Mouse (Mus musculus) c-Kit-positive CD71-negative TER-119-negative erythroid progenitor cells, embryonic 14.5 days (primary cell): ENCODE data around the gene Naa15.
"Not testable (repeated sequence)": the region's sequence is repeated elsewhere in the genome, so short reads cannot be mapped to it uniquely, and the experiment has no call there.

ENCODE experiments used
- DNase-seq: peaks from one replicate; pipeline ENCODE4 v3.0.0-alpha.2; 2013; ENCODE audit warnings: low read depth

The Naa15 gene

DNA sequence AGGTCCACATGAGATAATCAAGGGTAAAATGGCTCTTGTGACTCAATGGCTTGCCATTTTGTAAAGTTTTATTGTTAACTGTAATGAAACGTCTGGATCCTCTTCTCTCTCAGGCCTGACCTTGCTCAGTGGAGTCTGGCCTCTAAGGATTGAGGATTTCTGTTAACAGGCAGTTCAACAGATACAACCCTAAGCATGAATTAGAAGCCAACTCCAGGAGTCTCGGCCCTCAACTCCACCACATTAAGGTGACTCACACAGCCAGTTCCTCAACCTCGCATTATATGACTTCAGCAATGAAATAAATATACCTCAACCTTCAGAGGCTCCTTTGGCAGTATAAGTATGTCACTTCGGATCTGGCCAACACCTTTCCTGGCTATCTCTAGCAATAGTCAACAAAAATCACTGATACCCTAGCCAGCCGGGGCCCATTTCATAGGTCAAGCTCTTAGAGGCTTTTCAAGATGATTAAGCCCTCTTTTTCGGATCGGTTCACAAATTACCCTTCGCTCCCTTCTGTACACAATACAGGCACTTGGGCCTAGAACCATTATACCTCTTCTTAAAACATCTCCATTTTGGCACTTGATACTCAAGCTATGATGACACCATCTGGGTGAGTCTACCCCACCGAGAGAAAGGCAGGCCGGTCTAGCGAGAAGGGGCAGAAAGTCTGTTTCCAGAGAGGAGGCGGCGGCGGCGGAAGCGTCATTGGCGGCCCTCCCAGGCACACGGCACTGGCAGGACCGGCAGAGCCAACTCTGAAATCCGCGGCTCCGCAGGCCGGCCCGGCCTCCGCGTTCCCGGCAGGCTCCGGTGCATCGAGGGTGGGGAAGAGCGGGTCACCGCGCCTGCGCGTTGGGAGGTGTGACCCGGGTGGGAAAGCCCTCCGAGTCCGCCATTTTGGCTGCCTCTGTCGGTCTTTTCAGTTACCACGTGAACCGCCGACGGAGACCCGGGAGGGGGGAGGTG, at the start of gene Naa15:
Naa15 (plus strand) TSS at position 51 of the 975 bp plus-strand sequence.
- peak; percentile 91 for DNase-seq

GRCm38 (mm10) chr3:51365517-51365882, 49.4 kb upstream of the Naa15 start:
- DNase-seq: no peak

DNA sequence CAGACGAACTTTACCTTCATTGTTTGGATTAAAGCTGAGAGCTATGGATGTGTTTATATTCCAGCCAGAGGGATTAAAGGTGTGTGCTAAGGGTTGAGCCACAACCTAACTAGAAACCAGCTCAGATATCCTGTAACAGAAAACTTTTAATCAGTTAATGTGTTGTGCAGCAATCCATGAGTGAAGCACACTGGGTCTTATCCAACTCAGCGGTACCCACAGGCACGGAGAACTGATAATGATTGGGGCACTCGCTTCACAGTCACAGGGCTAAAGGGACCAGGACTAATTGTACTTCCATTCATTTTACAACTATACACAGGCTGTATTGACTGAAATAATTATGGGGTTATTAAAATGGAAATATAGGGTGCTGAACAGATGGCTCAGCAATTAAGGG, 48.0 kb upstream of the Naa15 start:
- no peak for DNase-seq

- no peak for DNase-seq
These were observed 46.9 kb upstream of the Naa15 start for GRCm38 (mm10) chr3:51368011-51368410.

DNA sequence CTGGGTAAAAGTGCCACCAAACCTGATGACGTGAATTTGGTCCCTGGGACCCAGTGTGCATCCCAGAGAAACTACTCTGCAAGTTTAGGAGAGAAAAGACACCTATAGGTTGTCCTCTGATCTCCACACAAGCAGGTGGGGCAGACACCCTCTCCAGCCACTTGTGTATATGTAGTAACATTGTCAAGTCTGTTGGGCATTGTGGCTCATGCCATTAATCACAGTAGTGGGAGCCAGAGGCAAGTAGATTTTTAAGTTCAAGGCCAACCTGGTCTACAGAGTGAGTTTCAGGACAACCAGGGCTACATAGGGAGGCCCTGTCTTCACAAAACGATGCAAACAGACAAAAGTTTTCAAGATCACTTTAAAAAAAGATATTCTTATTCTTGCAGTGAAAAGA, 43.1 kb upstream of the Naa15 start:
- DNase-seq: no peak

DNA sequence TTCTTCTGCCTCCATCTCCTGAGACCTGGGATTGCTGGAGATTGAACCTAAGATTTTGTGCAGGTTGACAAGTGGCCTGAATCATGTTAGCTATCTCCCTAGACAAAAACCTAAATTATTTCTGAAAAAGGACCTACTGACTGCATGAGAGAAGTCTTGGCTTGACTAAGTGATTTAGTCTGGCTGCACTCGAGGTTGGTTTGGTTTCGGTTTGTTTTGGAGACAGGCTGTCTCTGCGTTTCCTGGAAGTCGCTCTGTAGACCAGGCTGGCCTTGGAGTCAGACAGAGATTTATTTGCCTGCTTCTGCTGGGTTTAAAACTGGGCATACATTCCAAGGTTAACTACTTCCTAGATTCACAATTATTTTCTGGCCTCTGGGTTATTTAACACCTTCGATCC, 42.1 kb upstream of the Naa15 start:
- DNase-seq: no peak

- no peak for DNase-seq
These were observed 41.4 kb upstream of the Naa15 start for GRCm38 (mm10) chr3:51373544-51373943.

- DNase-seq: peak; percentile 55
These were observed 39.4 kb upstream of the Naa15 start for GRCm38 (mm10) chr3:51375307-51376265.

GRCm38 (mm10) chr3:51377878-51378664, 36.9 kb upstream of the Naa15 start:
- peak; percentile 50 for DNase-seq

DNA sequence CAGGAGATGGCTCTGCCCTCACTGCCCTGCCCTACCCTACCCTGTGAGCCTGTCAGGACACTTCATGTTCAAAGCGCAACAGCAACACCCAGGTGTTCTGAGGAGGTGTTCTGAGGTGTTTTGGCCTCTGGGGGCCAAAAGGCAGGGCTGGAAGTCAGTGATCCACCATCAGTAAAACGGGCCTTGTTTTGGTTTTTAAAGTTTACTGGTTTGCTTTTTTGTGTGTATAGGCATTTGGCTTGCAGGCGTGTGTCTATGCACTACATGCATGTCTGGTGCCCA, 36.3 kb upstream of the Naa15 start:
- DNase-seq: no peak

- DNase-seq: no peak
These were observed 34.9 kb upstream of the Naa15 start for GRCm38 (mm10) chr3:51379786-51380659.

DNA sequence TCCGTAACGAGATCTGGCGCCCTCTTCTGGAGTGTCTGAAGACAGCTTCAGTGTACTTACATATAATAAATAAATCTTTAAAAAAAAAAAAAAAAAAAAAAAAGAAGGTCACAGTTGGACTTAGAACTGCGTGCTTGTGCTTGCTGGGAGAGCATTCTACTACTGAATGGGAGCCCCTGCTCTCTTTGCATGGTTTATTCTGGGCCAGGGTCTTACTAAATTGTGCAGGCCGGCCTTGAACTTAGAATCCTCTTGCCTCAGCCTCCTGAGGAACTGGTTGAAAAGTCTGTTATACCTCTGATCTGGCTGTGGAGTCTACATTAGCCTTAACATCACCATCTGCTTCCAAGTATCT, 34.3 kb upstream of the Naa15 start:
- DNase-seq: no peak

DNA sequence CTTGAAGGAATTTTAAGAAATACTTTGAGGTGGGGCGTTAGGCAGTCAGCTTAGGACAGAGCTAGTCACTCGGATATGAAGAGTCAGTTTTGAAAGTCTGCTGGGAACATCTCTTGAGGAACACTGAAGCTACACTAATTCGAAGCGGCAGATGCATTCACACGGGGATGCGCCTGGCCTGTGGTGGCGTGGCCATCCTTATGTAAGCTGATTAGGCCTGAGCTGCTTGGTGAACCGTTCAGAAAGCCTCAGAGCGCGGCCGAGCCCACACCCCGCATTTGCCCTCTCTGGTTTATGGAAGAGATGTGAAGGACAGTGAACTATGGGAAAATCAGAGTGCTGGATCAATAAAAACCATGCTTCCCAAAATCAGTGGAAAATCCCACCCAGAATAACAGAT, 31.5 kb upstream of the Naa15 start:
- DNase-seq: no peak

DNA sequence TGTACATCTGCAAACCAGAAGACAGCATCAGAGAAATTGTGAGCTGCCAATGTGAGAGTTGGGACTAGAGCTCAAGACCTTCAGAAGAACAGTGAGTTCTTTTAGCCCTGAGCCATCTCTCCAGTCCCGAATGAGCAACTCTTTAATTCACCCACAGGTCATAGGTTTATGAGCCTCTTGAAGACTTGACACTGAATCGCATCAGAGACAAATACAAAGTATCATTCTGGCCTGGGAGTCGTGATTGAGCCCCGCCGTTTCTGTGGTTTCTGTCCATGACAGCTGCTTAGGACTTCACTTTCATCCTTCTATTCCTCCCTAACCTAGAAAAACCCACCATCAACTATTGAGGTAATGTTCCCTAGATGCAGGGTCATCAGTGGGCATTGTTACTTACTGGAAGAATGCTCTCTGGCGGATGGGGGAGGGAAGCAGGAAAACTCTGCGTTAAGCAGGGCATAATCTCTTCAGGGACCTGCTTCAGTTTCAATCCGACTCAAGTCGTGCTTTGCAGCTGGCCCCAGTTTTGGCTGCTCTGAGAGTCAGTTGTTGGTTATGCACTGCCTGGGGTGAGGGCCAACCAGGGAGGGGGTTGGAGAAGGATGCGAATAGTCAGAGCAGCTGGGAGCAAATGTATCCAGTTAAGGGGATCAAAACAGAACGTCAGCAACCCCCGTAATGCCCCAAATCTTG, 28.4 kb upstream of the Naa15 start:
- DNase-seq: no peak

GRCm38 (mm10) chr3:51387134-51387451, 27.9 kb upstream of the Naa15 start:
- DNase-seq: no peak

GRCm38 (mm10) chr3:51387868-51388381, 27.0 kb upstream of the Naa15 start:
- DNase-seq: no peak

DNA sequence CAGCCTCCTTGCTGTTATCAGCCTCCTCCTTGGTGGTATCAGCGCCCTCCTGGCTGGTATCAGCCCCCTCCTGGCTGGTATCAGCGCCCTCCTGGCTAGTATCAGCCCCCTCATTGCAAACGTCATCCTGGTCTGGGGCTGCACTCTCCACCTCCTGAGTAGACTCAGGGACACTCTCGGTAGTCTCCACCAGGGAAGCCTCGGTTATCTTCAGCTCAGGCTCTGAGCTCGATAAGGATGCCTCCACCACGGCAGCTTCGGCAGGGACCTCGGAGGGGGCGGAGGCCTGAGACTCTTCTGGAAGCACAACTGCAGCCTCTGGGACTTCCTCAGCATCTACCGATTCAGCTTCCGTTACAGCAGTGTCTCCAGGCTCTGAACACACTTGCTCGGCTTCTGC, 26.0 kb upstream of the Naa15 start:
- DNase-seq: no peak

GRCm38 (mm10) chr3:51391095-51391494, 23.9 kb upstream of the Naa15 start:
- no peak for DNase-seq

DNA sequence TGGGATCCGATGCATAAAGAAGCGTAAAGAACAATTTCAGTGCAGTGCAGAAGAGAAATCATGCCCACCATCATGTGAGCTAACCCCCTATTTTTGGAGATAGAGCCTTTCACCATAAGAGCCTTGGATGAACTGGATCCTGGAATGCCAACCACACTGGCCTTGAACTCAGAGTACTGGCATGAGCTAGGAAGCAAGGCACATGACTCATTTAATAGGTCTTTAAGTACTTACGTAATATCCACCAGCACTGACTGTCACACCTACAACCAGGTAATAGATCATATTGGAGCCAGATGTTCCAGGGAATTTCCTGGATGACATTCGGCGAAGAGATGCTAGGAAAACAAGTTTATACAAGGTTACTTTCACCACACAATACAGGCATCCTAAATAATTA, 23.4 kb upstream of the Naa15 start:
- no peak for DNase-seq

DNA sequence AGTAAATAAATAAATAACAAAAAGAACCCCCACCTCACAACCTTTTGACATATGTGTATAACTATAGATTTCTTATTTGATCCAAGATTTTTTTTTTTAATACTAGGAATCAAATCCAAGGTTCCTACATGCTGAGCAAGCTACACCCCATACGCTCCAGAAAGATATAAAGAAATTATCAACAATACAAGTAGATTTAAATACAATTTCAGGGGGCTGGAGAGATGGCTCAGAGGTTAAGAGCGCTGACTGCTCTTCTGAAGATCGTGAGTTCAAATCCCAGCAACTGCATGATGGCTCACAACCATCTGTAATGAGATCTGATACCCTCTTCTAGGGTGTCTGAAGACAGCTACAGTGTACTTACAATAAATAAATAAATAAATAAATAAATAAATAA, 21.9 kb upstream of the Naa15 start:
- not testable (repeated sequence) for DNase-seq

- DNase-seq: no peak
These were observed 21.3 kb upstream of the Naa15 start for GRCm38 (mm10) chr3:51393651-51394050.
